Mouse (Mus musculus) bone marrow, adult 2 months (tissue): Measurements from ENCODE around the gene Ypel3.

Experiments used
- CTCF ChIP-seq: fragments of 200-500 bp; IDR thresholded peaks from 2 replicates; pipeline ENCODE4 v1.5.1; 2011; ENCODE audit warnings: low read length, control low read depth; ENCODE audit not compliant: control insufficient read depth, insufficient read depth
- POLR2A ChIP-seq: fragments of 200-500 bp; IDR thresholded peaks from 2 replicates; pipeline ENCODE4 v1.6.1; 2011; ENCODE audit warnings: low read depth, mild to moderate bottlenecking, control low read depth, low read length, borderline replicate concordance; ENCODE audit not compliant: control insufficient read depth

GRCm38 (mm10) chr7:126770784-126771183 is 6.0 kb upstream of the Ypel3 start:
- TF ChIP-seq POLR2A (no peak), CTCF (no peak)
